Mouse (Mus musculus) liver, postnatal 0 days (tissue): ENCODE measurements around the gene Casz1.

Experiments
- CTCF ChIP-seq: sonication (generic); IDR thresholded peaks from 2 replicates; pipeline ENCODE4 v1.5.1; 2016; ENCODE audit warnings: antibody characterized with exemption, low read depth
- EP300 ChIP-seq: IDR thresholded peaks from 2 replicates; pipeline ENCODE4 v1.6.1; 2016; ENCODE audit warnings: antibody characterized with exemption, low read depth, mild to moderate bottlenecking

DNA sequence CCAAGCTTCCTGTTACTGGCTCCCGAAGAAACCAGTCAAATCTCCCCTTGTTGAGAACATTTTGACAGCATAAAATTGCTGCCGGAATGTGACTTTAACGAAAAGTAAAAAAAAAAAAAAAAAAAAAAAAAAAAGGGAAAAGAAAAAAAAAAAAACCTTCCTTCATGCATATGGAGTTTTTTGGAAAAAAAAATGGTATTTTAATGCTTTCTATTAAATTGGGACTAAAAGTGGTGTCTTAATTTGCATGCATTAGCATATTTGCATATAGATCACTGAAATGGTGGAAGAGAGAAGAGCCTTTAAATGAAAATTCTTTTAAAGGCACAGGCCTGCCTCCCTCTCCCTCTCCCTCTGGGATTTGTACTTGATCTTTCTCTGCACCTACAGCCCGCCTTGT is 52.0 kb downstream of the Casz1 start:
- TF ChIP-seq CTCF = no peak
- TF ChIP-seq EP300 = no peak
